Mouse (Mus musculus): ENCODE data around the gene Atp2c1.

The Atp2c1 gene

DNA sequence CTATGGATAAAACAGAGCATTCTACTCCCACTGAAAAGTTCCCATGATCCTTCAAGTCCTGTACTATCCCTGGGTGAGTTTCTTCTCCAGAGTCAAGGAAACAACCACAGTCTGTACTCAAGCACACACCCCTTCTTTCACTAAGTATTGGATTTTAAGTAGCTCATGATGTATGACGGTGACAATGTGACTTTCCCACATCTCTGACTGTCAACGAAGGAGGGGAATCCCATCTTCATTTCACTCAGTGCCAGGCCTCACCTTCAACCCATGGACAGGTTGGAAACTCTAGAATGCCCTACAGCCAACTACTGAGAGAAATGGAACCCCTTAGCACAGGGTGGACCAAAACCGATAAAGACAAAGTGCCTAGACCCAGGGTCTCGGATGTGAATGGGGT is 160.9 kb downstream of the Atp2c1 start:
- no peak for DNase-seq (ENCODE audit: low read depth, low spot score)

GRCm38 (mm10) chr9:105363520-105364231 is 163.4 kb downstream of the Atp2c1 start:
- DNase-seq (ENCODE audit: low read depth, low spot score): no peak

DNA sequence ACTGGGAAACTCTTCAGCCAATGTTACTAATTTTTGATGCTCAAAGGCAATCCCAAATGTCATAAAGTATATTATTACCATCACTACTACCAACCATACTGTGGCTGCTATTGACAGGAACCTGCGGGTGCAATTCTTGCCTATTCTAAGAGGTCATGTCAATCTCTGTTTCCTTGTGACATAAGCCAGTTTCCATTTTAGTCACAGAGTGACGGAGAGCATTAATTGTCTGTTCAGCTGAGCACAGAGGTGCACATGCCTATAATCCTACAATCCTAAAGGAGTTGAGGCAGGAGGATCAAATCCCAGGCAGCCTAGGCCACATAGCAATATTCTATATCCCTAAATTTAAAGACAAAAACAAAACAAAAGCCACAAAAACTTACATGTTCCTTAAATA is 164.9 kb downstream of the Atp2c1 start:
- no peak for DNase-seq (ENCODE audit: low read depth, low spot score)
